Mouse (Mus musculus): ENCODE results near the gene Synpo2. TPM values are rescaled to one million over a fixed set of nuclear protein-coding genes. Genes with fewer than 3 reads are reported as not detected.
A peak's percentile ranks its signal among the peaks of the same experiment; 100 is the strongest.

Gene Synpo2
- polyA plus RNA-seq, 1 experiment from 2014 or later, result 1.8 TPM

DNA sequence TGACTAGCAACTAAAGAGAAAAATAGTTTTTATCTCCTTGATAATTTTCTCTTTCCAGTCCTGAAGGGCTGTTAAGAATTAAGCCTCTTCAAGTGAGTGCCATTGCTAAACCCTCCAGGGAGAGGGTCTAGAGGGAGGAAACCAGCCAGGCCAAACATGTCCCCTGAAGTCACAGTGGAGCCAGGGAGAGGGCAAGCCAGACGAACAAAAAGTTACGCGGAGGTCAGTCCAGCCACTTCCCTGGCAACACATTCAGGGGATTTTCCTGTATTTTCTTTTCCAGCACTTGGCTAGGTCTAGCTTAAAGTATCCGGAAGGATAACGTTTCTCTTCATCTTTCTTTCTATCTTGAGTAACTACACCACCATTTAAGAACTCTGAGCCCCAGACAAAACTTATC is 8.4 kb upstream of the Synpo2 start:
- no peak for ATAC-seq (ENCODE audit: low FRiP score)
- no peak overlapping the region for H3K9ac ChIP-seq (replicated peaks)
- H3K9me3 ChIP-seq (replicated peaks), result no peaks in the 10 kb centered on the region
- H3K27ac ChIP-seq (replicated peaks), result no peak overlapping the region
- no peaks in the 10 kb centered on the region for H3K36me3 ChIP-seq
- H3K4me1 ChIP-seq, result no peaks in the 10 kb centered on the region
- H3K4me2 ChIP-seq, result no peak overlapping the region
- WGBS, result 71% methylated on average over 5 of the region's 5 CpGs
- no peak overlapping the region for H3K4me3 ChIP-seq (replicated peaks)
- no peaks in the 10 kb centered on the region for H3K27me3 ChIP-seq (replicated peaks)

DNA sequence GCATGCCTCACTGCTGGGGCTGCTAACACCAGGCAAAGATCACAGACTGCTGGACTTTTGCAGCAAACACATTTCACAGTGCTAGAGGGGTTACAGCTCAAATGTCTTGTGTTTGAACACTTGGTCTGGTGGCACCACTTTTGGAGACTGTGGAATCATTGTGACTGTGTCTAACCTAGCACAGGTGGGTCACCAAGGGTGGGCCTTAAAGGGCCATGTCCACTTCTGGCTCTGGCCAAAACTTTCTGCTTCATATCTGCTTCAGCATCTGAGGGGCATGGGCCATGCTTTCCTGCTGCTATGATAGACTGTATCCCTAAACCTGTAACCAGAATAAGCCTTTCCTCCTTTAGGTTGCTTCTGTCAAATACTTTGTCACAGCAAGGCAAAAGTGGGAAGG is 1.5 kb upstream of the Synpo2 start:
- H3K9ac ChIP-seq (replicated peaks), result no peak overlapping the region
- H3K27ac ChIP-seq (replicated peaks), result no peak overlapping the region
- 0 out of 2 replicates have a peak, but pooled peaks cover 4% of the 10 kb centered on the region for H3K27me3 ChIP-seq (replicated peaks)
- no peaks in the 10 kb centered on the region for H3K36me3 ChIP-seq
- H3K4me1 ChIP-seq, result peaks cover 8% of the 10 kb centered on the region
- no peaks in the 10 kb centered on the region for H3K9me3 ChIP-seq (replicated peaks)
- no peak overlapping the region for H3K4me2 ChIP-seq
- H3K4me3 ChIP-seq (replicated peaks), result no peak overlapping the region
- no peak for ATAC-seq (ENCODE audit: low FRiP score)

DNA sequence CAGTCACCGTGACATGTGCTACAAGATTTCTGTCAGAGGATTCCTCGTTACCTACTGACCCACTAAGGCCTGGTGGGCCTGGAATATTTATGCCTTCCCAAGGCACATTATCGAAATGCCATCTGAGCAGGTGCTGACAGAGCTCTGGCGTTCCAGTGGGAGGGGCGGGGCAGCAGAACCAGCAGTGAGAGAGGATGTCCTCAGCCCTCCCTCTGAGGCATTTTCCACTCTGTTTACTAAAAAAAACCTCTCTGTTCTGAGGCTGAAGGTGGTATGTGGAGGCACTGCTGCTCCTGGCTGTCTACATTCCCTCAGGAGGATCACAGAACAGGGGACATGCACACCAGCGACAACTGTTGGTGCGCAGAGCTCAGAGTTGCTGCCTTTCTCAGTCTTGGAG is 1.1 kb upstream of the Synpo2 start:
- H3K4me3 ChIP-seq (replicated peaks), result no peak overlapping the region
- H3K4me1 ChIP-seq, result peaks cover 8% of the 10 kb centered on the region
- no peak overlapping the region for H3K4me2 ChIP-seq
- no peak for ATAC-seq (ENCODE audit: low FRiP score)
- no peaks in the 10 kb centered on the region for H3K36me3 ChIP-seq
- 39% methylated on average over 7 of the region's 7 CpGs for WGBS
- no peak overlapping the region for H3K27ac ChIP-seq (replicated peaks)
- H3K9ac ChIP-seq (replicated peaks), result no peak overlapping the region
- H3K27me3 ChIP-seq (replicated peaks), result 0 out of 2 replicates have a peak, but pooled peaks cover 4% of the 10 kb centered on the region
- H3K9me3 ChIP-seq (replicated peaks), result no peaks in the 10 kb centered on the region

DNA sequence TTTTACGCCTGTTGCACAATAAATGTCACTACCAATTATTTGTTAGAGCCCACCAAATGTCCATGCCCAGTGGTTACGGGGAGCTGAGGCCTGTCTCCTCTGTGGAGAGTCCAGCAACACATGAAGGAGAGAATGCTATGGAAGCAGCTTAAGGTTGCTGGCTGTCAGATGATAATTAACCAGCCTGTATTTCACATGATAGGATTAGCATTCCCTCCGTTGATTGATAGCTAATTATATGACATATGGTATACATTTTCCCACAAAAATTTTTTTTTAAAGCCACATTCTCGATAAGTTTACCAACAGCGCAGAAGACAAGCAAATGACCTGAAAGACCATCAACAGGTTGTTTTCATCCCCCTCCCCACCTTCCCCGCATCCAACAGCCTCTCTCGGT is 454 bp downstream of the Synpo2 start:
- Histone ChIP-seq H3K9ac (replicated peaks) (peak overlapping the region; percentile 53; the same call in 1 of the 2 replicates), H3K27ac (replicated peaks) (no peak overlapping the region), H3K4me1 (peaks cover 8% of the 10 kb centered on the region), H3K9me3 (replicated peaks) (no peaks in the 10 kb centered on the region), H3K4me3 (replicated peaks) (peak overlapping the region; percentile 55), H3K27me3 (replicated peaks) (0 out of 2 replicates have a peak, but pooled peaks cover 4% of the 10 kb centered on the region), H3K4me2 (peak overlapping the region; percentile 97), H3K36me3 (no peaks in the 10 kb centered on the region)
- 23% methylated on average over 7 of the region's 7 CpGs for WGBS
- no peak for ATAC-seq (ENCODE audit: low FRiP score)

DNA sequence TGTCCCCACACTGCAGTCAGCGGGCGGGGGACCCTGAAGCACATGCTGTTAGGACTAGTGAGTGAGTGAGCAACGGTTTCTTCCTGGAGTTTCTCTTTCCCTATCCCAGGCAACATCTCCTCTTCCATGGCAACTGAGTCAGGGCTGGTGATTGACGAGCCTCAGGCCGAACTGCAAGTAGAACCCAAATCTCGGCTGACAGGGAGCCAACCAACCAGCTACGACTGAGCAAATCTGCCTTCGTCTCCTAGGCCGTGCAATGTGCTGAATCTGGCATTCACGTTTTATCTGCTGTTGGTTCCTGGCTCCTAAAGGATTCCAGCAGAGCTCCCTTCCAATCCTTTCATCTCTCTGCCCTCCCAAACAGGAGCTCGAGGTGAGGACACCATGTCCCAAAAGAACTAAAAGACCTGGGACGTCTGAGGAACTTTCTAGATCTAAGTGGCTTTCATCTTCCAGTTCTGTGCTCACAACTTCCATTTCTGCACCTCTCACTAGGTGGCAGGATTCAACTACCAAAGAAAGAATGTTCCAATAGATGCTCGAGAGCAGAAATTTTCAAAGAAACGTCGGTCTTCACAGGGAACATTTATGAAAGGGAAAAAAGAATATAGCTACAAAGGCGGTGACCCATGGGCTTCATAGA is 1.6 kb downstream of the Synpo2 start:
- peak; percentile 62; the same call in 1 of the 2 replicates for ATAC-seq (ENCODE audit: low FRiP score)
- H3K9me3 ChIP-seq (replicated peaks), result no peaks in the 10 kb centered on the region
- H3K4me1 ChIP-seq, result peaks cover 8% of the 10 kb centered on the region
- 0 out of 2 replicates have a peak, but pooled peaks cover 4% of the 10 kb centered on the region for H3K27me3 ChIP-seq (replicated peaks)
- no peaks in the 10 kb centered on the region for H3K36me3 ChIP-seq
- 0 out of 2 replicates have a peak overlapping the region, but pooled peaks have one; percentile 5 for H3K27ac ChIP-seq (replicated peaks)
- H3K4me2 ChIP-seq, result no peak overlapping the region
- H3K4me3 ChIP-seq (replicated peaks), result no peak overlapping the region
- WGBS, result 44% methylated on average over 16 of the region's 16 CpGs
- H3K9ac ChIP-seq (replicated peaks), result no peak overlapping the region

DNA sequence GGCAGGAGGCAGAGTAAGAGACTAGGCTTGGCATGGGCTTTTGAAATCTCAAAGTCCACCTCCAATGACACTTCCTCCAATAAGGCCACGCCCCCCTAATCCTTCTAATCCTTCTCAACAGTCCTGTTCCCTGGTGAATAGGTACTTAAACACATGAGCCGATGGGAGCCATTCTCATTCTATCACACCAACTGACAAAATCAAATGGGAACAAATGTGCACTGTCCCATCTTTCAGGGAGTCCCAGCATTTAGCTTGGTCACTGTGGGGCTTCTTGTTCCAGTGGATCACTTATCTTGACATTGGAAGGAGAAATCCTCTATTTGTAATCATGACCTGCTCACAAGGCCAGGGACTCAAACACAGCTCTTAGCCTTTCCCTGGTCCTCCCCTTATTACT is 4.3 kb downstream of the Synpo2 start:
- Histone ChIP-seq H3K27me3 (replicated peaks) (0 out of 2 replicates have a peak, but pooled peaks cover 4% of the 10 kb centered on the region), H3K4me1 (peaks cover 8% of the 10 kb centered on the region), H3K9me3 (replicated peaks) (no peaks in the 10 kb centered on the region), H3K4me2 (no peak overlapping the region), H3K4me3 (replicated peaks) (no peak overlapping the region), H3K9ac (replicated peaks) (no peak overlapping the region), H3K36me3 (no peaks in the 10 kb centered on the region), H3K27ac (replicated peaks) (no peak overlapping the region)
- 90% methylated on average over 2 of the region's 2 CpGs for WGBS
- ATAC-seq (ENCODE audit: low FRiP score), result no peak

DNA sequence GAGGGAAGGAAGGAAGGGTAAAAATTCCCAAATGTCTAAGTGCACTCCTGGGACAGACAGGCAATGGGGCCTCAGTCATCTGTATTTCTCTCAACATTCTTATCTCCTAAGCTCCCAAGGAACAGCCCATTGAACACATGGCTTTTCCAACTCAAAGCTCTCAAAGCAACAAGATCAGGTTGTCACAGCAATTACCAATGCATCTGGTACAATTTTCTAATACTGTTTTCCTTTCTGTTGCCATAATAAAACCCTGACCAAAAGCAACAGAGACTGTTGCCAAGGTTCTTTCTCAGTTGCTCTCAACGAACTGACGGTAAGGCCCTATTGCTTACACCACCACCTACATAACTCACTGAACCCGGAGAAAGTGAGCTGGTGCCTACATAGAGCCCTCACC is 8.7 kb downstream of the Synpo2 start:
- no peaks in the 10 kb centered on the region for H3K9me3 ChIP-seq (replicated peaks)
- H3K27ac ChIP-seq (replicated peaks), result no peak overlapping the region
- H3K4me1 ChIP-seq, result no peaks in the 10 kb centered on the region
- no peaks in the 10 kb centered on the region for H3K27me3 ChIP-seq (replicated peaks)
- no peaks in the 10 kb centered on the region for H3K36me3 ChIP-seq
- H3K4me2 ChIP-seq, result no peak overlapping the region
- no peak overlapping the region for H3K4me3 ChIP-seq (replicated peaks)
- WGBS, result 90% methylated on average over 3 of the region's 3 CpGs
- no peak for ATAC-seq (ENCODE audit: low FRiP score)
- no peak overlapping the region for H3K9ac ChIP-seq (replicated peaks)

- no peaks in the 10 kb centered on the region for H3K27me3 ChIP-seq (replicated peaks)
- no peak overlapping the region for H3K4me2 ChIP-seq
- no peak for ATAC-seq (ENCODE audit: low FRiP score)
- 63% methylated on average over 6 of the region's 6 CpGs for WGBS
- H3K4me3 ChIP-seq (replicated peaks), result no peak overlapping the region
- no peak overlapping the region for H3K9ac ChIP-seq (replicated peaks)
- H3K9me3 ChIP-seq (replicated peaks), result no peaks in the 10 kb centered on the region
- no peak overlapping the region for H3K27ac ChIP-seq (replicated peaks)
- H3K4me1 ChIP-seq, result no peaks in the 10 kb centered on the region
- no peaks in the 10 kb centered on the region for H3K36me3 ChIP-seq
These were observed 17.3 kb downstream of the Synpo2 start for GRCm38 (mm10) chr3:123218646-123219045.

DNA sequence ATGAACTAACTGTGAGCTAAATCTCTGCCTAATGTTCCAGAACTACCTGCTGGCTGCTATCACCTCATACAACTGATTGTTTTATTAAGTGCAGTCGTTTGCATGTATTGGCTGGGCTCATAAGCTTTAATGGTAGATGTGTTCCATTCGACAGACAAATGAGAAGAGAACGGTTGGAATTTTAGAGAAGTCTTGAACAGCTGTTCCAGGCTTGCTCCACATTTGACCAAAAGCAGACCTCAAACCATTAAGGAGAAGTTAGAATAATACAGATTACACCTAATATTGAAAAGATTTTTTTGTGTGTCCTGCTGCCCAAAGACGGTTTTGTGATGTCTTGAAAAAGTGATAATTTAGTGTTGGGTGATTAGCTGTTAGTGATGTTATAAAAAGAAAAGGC is 27.1 kb downstream of the Synpo2 start:
- H3K9ac ChIP-seq (replicated peaks), result no peak overlapping the region
- no peak overlapping the region for H3K4me3 ChIP-seq (replicated peaks)
- WGBS, result 64% methylated on average over 4 of the region's 4 CpGs
- H3K4me2 ChIP-seq, result no peak overlapping the region
- H3K9me3 ChIP-seq (replicated peaks), result no peaks in the 10 kb centered on the region
- H3K27me3 ChIP-seq (replicated peaks), result no peaks in the 10 kb centered on the region
- no peak for ATAC-seq (ENCODE audit: low FRiP score)
- H3K36me3 ChIP-seq, result no peaks in the 10 kb centered on the region
- no peak overlapping the region for H3K27ac ChIP-seq (replicated peaks)
- H3K4me1 ChIP-seq, result no peaks in the 10 kb centered on the region

DNA sequence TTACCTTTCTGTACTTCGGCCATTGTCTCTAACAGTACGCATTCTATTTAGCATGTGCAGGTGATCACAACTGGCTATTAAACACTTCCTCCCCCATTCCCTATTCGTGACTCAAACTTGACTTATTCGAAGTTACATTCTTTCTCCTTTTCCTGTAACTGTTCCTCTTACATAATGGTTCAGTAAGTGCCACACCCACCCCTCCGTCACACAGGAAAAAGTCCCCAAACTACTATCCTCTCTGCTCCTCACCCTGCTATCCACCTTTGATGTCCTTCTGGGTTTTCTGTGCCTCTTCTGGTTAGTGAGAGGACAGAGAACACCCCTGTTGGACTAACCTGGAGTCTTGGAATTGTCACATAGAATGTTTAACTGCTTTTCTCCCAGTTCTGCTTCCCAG is 28.6 kb downstream of the Synpo2 start:
- H3K27me3 ChIP-seq (replicated peaks), result no peaks in the 10 kb centered on the region
- no peak overlapping the region for H3K4me3 ChIP-seq (replicated peaks)
- no peaks in the 10 kb centered on the region for H3K4me1 ChIP-seq
- ATAC-seq (ENCODE audit: low FRiP score), result no peak
- H3K4me2 ChIP-seq, result no peak overlapping the region
- H3K36me3 ChIP-seq, result no peaks in the 10 kb centered on the region
- no peak overlapping the region for H3K9ac ChIP-seq (replicated peaks)
- no peaks in the 10 kb centered on the region for H3K9me3 ChIP-seq (replicated peaks)
- no peak overlapping the region for H3K27ac ChIP-seq (replicated peaks)
- WGBS, result 83% methylated on average over 5 of the region's 5 CpGs

DNA sequence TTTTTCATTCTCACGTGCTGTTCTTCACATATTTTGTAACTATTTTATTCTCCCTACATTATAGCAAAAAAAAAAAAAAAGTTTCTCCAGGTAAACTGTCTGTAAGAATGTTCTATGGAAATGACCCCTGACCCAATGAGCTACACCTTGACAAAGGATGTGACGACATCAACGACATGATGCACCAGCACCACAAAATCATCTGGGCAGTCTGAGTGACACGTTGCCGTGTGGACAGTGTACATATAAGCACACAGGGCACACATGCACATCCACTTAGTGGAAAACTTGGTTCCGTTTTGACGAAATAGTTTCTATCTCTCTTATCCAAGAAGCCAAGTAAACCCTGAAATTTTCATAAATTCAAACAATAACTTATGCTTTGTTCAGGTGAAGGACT is 30.5 kb downstream of the Synpo2 start:
- H3K4me2 ChIP-seq, result no peak overlapping the region
- WGBS, result 88% methylated on average over 7 of the region's 7 CpGs
- H3K27me3 ChIP-seq (replicated peaks), result no peaks in the 10 kb centered on the region
- H3K36me3 ChIP-seq, result no peaks in the 10 kb centered on the region
- no peak overlapping the region for H3K27ac ChIP-seq (replicated peaks)
- H3K9ac ChIP-seq (replicated peaks), result no peak overlapping the region
- H3K9me3 ChIP-seq (replicated peaks), result no peaks in the 10 kb centered on the region
- no peaks in the 10 kb centered on the region for H3K4me1 ChIP-seq
- no peak for ATAC-seq (ENCODE audit: low FRiP score)
- no peak overlapping the region for H3K4me3 ChIP-seq (replicated peaks)

DNA sequence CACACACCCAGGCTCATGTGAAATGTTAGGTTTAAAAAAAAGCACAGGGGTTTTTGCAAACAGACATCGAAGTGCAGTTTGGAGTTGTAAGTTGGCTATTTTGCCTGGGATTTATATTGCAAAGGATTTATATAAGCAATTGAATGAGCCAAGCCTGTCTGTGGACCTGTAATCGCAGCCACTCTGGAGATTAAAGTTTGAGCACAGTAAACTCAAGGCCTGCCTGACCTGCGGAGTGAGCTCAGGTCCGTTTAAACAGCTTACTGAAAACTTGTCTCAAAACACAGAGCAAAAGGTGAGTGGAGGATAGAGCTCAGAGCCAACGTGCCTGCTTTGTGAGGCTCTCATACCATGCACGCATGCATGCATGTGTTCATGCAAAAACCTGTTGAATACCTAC is 30.9 kb downstream of the Synpo2 start:
- Histone ChIP-seq H3K9me3 (replicated peaks) (no peaks in the 10 kb centered on the region), H3K36me3 (no peaks in the 10 kb centered on the region), H3K4me1 (no peaks in the 10 kb centered on the region), H3K27ac (replicated peaks) (0 out of 2 replicates have a peak overlapping the region, but pooled peaks have one; percentile 1), H3K27me3 (replicated peaks) (no peaks in the 10 kb centered on the region), H3K4me2 (no peak overlapping the region), H3K4me3 (replicated peaks) (no peak overlapping the region), H3K9ac (replicated peaks) (no peak overlapping the region)
- WGBS, result 79% methylated on average over 6 of the region's 6 CpGs
- no peak for ATAC-seq (ENCODE audit: low FRiP score)

Measured in neural tube, embryonic 15.5 days (tissue).